Mouse (Mus musculus): ENCODE results near the gene Tnks1bp1. TPM values are rescaled to one million over a fixed set of nuclear protein-coding genes. Genes with fewer than 3 reads are reported as not detected.

Gene Tnks1bp1
- 32.6 and 33.2 TPM in 2 replicates for polyA plus RNA-seq (2012; ENCODE audit: insufficient read depth, insufficient read length, missing spikeins)

DNA sequence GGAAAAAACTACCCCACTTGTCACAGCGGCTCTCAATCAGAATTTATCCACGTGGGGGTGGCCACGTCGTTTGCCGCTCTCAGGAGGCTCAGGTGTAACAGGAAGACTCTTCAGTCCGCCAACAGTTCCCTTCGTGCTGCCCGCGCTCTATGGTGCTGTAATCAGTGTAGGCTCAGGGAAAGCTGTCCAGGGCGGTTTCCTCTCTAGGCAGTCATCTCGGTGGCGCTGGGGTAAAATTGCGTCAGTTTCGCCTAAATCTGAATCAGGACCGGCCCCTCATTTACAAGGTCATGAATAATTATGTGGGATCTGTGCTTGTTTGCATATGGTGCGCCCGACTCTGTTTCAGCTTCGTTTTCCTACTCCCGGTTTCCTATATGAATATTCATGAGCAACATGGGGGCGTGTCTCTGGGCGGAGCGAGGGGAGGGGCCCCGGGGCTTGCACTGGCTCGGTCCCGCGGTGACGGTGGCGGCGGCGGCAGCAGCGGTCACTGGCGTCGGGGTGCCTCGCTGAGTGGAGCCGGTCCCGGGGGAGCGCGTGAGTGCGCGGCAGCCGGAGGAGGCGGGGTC lies at the start of gene Tnks1bp1:
Tnks1bp1 (plus strand) TSS at position 427 of the 572 bp plus-strand sequence.
- Histone ChIP-seq H3K4me1 (ENCODE audit: control insufficient read depth, insufficient read depth, insufficient read length, low read length) (peaks cover 11% of the 10 kb centered on the region), H3K27ac (replicated peaks; ENCODE audit: low read depth, low read length) (peak within 1 kb of the TSS; percentile 96), H3K4me3 (ENCODE audit: insufficient read depth, low read depth, low read length) (peak within 1 kb of the TSS; percentile 76)

DNA sequence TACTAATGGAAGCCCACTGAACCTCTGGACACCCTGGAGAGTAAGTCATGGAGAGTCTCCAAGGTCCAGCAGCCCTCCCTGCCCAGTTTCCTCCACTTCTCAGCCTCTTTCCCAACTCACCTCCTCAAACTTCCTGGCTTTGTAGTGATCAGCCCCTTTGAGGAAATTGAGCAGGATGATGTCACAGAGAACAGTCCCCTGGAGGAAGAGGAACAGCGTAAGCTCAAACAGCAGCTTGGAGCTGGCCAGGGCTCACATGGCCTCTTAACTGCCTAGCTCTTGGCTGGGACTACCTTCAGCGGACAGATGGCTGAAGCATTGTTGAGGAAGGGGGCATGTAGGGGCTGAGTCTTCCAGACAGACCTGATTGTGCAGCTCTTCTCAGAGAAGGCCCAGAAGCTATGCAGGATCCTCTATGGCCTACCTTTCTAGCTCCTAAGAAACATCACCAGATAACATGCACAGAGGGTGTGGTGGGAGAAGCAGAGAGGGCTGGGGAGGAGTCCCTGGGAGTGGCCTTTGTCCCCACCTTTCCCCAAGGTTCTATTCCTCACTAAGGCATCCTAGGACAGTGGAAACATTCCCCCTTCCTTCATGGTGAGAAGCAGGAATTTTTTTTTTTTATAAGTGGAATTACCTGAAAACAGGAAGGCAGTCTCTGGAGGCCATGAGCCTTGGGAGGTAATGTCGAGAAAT lies 48.2 kb upstream of the Tnks1bp1 start:
- H3K4me3 ChIP-seq (ENCODE audit: insufficient read depth, low read depth, low read length) = no peak overlapping the region
- H3K27ac ChIP-seq (replicated peaks; ENCODE audit: low read depth, low read length) = peak overlapping the region; percentile 86
- H3K4me1 ChIP-seq (ENCODE audit: control insufficient read depth, insufficient read depth, insufficient read length, low read length) = peaks cover 17% of the 10 kb centered on the region; the same call in 1 of the 2 replicates

DNA sequence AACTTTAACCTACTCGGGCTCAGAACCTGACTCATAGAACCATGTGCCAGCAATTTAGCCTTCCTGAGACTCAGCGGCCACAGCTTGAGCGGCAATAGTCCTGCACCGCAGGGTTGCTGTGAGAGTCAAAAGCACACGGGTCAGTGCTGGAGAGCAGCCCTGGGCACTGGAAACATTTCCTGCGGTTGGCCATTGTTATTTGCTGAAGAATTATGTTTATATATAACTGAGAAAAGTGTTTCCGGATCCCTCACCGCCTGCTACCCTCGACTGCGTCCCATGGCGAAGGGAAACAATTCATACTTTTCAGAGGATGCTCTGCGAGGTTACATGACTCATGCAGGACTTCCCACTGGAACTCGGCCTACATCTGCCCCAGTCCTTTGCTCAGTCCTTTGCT lies 46.3 kb upstream of the Tnks1bp1 start:
- Histone ChIP-seq H3K4me1 (ENCODE audit: control insufficient read depth, insufficient read depth, insufficient read length, low read length) (peaks cover 17% of the 10 kb centered on the region; the same call in 1 of the 2 replicates), H3K27ac (replicated peaks; ENCODE audit: low read depth, low read length) (peak overlapping the region; percentile 72), H3K4me3 (ENCODE audit: insufficient read depth, low read depth, low read length) (no peak overlapping the region)

DNA sequence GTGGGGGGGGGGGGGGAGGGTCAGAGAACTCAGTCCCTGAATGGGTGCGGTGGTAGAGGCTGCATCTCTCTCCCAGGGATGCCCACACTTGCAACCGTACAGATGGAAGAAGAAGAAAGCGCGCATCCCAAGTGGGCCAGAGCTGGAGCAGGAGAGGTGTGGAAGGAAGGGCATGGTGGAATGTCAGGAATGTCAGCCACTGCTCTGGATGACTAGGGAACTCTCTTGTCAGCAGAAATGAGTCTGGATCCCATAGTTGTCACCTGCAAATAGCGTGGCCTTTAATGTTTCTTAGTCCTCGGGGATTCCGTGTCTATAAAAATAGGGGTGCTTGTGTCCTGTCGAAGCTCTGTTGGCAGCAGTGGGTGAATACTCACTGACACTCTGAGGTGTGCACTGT lies 45.2 kb upstream of the Tnks1bp1 start:
- no peak overlapping the region for H3K4me3 ChIP-seq (ENCODE audit: insufficient read depth, low read depth, low read length)
- no peak overlapping the region for H3K27ac ChIP-seq (replicated peaks; ENCODE audit: low read depth, low read length)
- peaks cover 17% of the 10 kb centered on the region; the same call in 1 of the 2 replicates for H3K4me1 ChIP-seq (ENCODE audit: control insufficient read depth, insufficient read depth, insufficient read length, low read length)

DNA sequence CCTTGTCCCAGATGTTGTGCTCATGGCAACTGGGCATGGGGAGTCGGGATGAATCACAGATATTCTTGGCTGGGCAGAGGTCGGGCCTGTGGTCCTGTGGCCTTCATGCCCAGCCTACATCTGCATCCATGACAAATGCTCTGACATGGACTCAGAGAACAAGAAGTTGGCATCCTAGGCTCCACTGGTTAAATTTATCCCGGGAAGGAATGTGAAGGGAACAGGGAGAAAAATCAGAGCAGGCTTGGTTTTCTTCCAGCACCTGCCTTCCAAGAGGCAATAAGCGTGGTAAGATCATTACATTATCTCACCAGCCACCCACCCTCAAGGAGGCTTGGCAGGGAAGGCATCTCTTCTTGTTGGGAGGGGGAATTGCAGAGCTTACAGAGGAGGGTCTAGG lies 43.5 kb upstream of the Tnks1bp1 start:
- Histone ChIP-seq H3K4me1 (ENCODE audit: control insufficient read depth, insufficient read depth, insufficient read length, low read length) (peaks cover 11% of the 10 kb centered on the region; the same call in 1 of the 2 replicates), H3K27ac (replicated peaks; ENCODE audit: low read depth, low read length) (no peak overlapping the region), H3K4me3 (ENCODE audit: insufficient read depth, low read depth, low read length) (no peak overlapping the region)

- no peaks in the 10 kb centered on the region for H3K4me1 ChIP-seq (ENCODE audit: control insufficient read depth, insufficient read depth, insufficient read length, low read length)
- no peak overlapping the region for H3K4me3 ChIP-seq (ENCODE audit: insufficient read depth, low read depth, low read length)
- H3K27ac ChIP-seq (replicated peaks; ENCODE audit: low read depth, low read length) = no peak overlapping the region
Measured at GRCm38 (mm10) chr2:85006600-85006999, 41.2 kb upstream of the Tnks1bp1 start.

DNA sequence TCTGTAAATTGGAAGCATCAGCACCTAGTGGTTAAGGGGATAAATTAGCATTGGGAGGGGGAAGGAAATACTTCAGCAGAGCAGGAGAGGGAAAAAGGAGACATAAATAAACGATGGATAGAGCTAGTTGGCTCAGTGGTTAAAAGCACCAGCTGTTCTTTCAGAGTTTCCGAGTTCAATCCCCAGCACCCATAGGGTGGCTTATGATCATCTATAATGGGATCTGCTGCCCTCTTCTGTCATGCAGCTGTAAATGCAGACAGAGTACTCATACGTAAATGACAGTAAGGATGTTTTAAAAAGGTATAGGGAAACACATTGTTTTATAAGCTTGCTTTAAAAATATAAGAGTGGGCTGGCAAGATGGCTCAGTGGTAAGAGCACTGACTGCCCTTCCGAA lies 40.1 kb upstream of the Tnks1bp1 start:
- Histone ChIP-seq H3K4me1 (ENCODE audit: control insufficient read depth, insufficient read depth, insufficient read length, low read length) (peaks cover 3% of the 10 kb centered on the region), H3K27ac (replicated peaks; ENCODE audit: low read depth, low read length) (no peak overlapping the region), H3K4me3 (ENCODE audit: insufficient read depth, low read depth, low read length) (no peak overlapping the region)

- Histone ChIP-seq H3K4me1 (ENCODE audit: control insufficient read depth, insufficient read depth, insufficient read length, low read length) (peaks cover 3% of the 10 kb centered on the region), H3K4me3 (ENCODE audit: insufficient read depth, low read depth, low read length) (no peak overlapping the region), H3K27ac (replicated peaks; ENCODE audit: low read depth, low read length) (no peak overlapping the region)
Measured at GRCm38 (mm10) chr2:85009212-85009611, 38.6 kb upstream of the Tnks1bp1 start.

DNA sequence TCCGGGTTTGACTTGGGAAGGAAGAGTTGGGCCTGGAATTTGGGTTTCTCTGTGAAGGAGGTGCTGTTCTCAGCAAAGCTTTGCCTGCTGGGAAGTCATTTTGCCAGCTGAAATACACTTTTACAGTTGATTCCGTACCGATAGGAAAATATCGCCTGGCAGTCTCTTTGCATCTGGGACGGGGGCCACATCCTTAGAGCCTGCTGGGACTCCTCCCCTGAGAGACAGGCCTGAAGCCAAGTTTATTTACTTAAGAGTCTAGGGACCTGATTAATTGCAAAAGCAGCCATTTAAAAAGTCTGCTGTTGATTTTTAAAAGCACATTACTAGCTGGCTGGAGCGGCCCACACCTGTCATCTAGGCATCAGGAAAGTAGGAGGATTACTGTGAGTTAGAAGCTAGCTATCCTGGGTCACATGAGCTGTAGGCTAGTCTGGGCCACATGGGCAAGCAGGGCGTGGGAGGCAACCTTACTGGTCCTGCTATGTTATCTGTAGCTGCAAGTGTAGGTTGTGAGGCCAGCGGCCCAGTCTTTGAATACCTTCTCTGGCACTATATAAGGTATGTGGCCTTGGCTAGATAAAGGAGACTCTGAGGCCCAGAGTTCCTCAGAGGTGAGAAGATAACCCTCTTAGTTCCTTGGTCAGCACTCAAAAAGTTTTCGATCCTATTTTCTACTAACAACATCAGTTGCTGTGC lies 35.8 kb upstream of the Tnks1bp1 start:
- Histone ChIP-seq H3K4me3 (ENCODE audit: insufficient read depth, low read depth, low read length) (no peak overlapping the region), H3K27ac (replicated peaks; ENCODE audit: low read depth, low read length) (no peak overlapping the region), H3K4me1 (ENCODE audit: control insufficient read depth, insufficient read depth, insufficient read length, low read length) (peaks cover 3% of the 10 kb centered on the region)

DNA sequence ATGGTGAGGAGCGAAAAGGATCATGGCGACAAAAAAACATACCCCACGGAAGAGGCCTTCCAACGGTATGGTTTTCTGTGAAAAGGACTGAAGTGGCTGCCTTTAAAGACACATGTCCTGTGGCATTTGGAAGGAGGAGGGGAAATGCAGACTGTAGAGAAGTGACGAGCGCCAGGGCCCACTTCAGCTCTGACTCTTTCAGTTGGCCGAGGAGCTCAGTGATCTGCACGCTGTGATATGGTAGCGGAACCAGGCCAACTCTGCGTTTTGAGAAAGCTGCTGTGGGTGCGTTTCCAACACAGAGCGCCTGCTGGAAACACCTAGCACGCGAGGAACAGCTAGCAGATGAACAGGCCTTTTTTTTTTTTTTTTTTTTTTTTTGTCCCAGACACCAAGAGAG lies 35.1 kb upstream of the Tnks1bp1 start:
- H3K4me1 ChIP-seq (ENCODE audit: control insufficient read depth, insufficient read depth, insufficient read length, low read length) = peaks cover 3% of the 10 kb centered on the region
- no peak overlapping the region for H3K27ac ChIP-seq (replicated peaks; ENCODE audit: low read depth, low read length)
- no peak overlapping the region for H3K4me3 ChIP-seq (ENCODE audit: insufficient read depth, low read depth, low read length)

DNA sequence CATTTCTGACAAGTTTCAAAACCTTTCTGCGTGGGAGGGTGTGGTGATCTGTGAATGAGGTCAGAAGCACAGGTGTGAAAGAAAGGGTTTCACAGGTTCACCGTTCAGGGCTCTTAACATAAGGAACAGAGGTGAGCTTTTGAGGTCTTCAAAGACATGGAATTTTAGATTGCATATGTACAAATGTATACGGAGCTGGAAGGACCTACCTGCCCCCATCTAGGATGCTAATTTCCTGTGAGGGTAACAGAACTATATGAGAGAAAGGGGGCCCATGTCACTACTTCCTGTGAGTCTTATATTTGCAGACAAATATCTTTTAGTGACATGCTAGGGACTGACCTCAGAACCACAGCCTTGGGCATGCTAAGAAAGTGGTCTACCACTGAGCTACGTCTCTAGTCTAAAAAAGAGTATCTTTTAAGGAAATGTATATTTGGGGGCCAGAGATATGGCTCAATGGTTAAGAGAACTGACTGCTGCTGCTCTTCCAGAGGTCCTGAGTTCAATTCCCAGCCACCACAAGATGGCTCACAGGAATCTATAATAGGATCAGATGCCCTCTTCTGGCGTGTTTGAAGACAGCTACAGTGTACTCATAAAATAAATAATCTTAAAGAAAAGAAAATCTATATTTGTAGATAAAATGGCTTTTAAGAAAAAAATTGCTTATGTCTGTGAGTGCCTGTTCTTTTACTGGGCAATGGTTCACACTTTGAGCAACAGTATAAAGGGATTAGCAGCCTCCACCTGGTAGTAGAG lies 33.8 kb upstream of the Tnks1bp1 start:
- peaks cover 3% of the 10 kb centered on the region for H3K4me1 ChIP-seq (ENCODE audit: control insufficient read depth, insufficient read depth, insufficient read length, low read length)
- no peak overlapping the region for H3K4me3 ChIP-seq (ENCODE audit: insufficient read depth, low read depth, low read length)
- H3K27ac ChIP-seq (replicated peaks; ENCODE audit: low read depth, low read length) = no peak overlapping the region

GRCm38 (mm10) chr2:85014588-85014982 lies 33.2 kb upstream of the Tnks1bp1 start:
- Histone ChIP-seq H3K4me3 (ENCODE audit: insufficient read depth, low read depth, low read length) (no peak overlapping the region), H3K27ac (replicated peaks; ENCODE audit: low read depth, low read length) (no peak overlapping the region), H3K4me1 (ENCODE audit: control insufficient read depth, insufficient read depth, insufficient read length, low read length) (peaks cover 3% of the 10 kb centered on the region)

GRCm38 (mm10) chr2:85022043-85022442 lies 25.8 kb upstream of the Tnks1bp1 start:
- no peak overlapping the region for H3K4me3 ChIP-seq (ENCODE audit: insufficient read depth, low read depth, low read length)
- no peak overlapping the region for H3K27ac ChIP-seq (replicated peaks; ENCODE audit: low read depth, low read length)
- H3K4me1 ChIP-seq (ENCODE audit: control insufficient read depth, insufficient read depth, insufficient read length, low read length) = no peaks in the 10 kb centered on the region

GRCm38 (mm10) chr2:85026178-85026577 lies 21.6 kb upstream of the Tnks1bp1 start:
- no peaks in the 10 kb centered on the region for H3K4me1 ChIP-seq (ENCODE audit: control insufficient read depth, insufficient read depth, insufficient read length, low read length)
- H3K27ac ChIP-seq (replicated peaks; ENCODE audit: low read depth, low read length) = no peak overlapping the region

DNA sequence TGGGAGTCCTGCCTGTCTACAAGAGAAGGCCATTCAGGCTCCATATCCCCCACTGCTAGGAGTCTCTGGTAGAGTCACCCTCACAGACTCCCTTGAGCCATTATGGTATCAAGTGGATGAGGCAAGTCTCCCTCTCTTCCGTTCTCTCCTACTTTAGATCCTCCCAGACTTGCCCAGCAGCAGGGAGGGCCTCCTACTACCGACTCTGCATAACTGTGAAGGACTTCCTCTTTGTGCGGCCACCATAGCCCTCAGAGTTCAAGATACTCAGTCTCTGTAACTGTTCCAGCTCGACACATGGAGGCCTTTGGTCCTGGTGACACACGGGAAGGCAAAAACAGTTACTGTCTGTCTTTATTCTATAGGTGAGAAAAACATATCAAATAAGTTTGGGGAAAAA lies 20.5 kb upstream of the Tnks1bp1 start:
- Histone ChIP-seq H3K27ac (replicated peaks; ENCODE audit: low read depth, low read length) (no peak overlapping the region), H3K4me1 (ENCODE audit: control insufficient read depth, insufficient read depth, insufficient read length, low read length) (no peaks in the 10 kb centered on the region), H3K4me3 (ENCODE audit: insufficient read depth, low read depth, low read length) (no peak overlapping the region)

More at GRCm38 (mm10) chr2:85026178-85026577, 21.6 kb upstream of the Tnks1bp1 start:
- no peak overlapping the region for H3K4me3 ChIP-seq (ENCODE audit: insufficient read depth, low read depth, low read length)

Data from brown adipose tissue, adult 24 weeks (tissue).